Mouse (Mus musculus) layer of hippocampus, adult 2 months (tissue): ENCODE measurements at regions not wholly inside any gene's neighbourhood (a gene's known extent, or its start where the extent isn't known, plus 50 kb on each side); places are given as distances from the start of the nearest gene placed in this dataset.

Experiments
- DNase-seq, 2 experiments: peaks; one replicate each; pipeline ENCODE4 v3.0.0; 2022; ENCODE audit warnings: low spot score in 2 of 2
- H3K27ac ChIP-seq: fragments of 200-600 bp; 2 replicates; pipeline ENCODE4 v1.8.1; 2022
- H3K4me3 ChIP-seq: fragments of 200-600 bp; 2 replicates; pipeline ENCODE4 v1.8.1; 2022; ENCODE audit warnings: mild to moderate bottlenecking
- CTCF ChIP-seq: fragments of 200-600 bp; conservative IDR thresholded peaks from 2 replicates; pipeline ENCODE4 v1.8.1; 2022; ENCODE audit warnings: antibody characterized with exemption, mild to moderate bottlenecking, moderate library complexity

DNA sequence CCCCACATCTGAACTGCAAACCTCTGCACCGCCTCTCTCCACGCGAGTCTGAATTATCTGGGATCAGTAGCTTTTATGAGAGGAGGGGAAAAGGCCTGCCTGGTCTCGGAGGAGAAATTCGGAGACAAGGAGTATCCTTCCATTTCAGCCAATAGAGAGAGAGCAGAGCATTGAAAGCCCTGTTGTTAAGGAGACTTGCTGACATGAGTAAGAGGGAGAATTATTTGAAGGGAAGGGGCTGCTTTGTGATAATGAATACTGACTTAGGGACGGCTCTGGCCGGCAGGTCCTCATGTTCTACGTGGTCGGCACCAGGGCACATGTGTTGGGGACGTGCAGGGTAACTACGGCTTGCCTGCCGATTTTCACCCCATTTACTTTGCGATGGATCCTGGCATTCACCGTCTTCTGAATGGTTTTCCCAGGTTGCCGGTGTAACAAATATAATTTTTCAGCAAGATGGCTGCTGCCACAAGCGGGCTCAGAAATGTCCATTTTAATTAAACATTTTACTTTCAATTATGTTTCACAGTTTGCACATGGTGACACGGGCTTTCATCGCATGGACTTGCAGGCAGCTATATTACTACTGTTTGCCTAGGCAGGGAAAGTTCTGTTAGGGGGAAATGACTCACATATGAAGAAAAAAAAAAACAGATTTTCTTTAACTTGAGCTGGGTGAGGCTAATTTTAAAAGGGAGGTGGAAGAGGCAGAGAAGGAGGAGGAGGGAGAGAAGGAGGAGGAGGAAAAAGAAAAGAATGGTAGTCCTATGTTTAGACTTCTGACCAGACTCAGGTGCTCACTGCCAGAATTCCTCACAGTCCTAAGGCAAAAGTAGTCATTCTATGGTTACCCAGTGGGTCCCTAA is 744.3 kb upstream of the Arrdc4 start:
- Histone ChIP-seq H3K27ac (no peak overlapping the region), H3K4me3 (peak overlapping the region; percentile 26; the same call in 1 of the 2 replicates)
- no peak for DNase-seq
- TF ChIP-seq CTCF = no peak

DNA sequence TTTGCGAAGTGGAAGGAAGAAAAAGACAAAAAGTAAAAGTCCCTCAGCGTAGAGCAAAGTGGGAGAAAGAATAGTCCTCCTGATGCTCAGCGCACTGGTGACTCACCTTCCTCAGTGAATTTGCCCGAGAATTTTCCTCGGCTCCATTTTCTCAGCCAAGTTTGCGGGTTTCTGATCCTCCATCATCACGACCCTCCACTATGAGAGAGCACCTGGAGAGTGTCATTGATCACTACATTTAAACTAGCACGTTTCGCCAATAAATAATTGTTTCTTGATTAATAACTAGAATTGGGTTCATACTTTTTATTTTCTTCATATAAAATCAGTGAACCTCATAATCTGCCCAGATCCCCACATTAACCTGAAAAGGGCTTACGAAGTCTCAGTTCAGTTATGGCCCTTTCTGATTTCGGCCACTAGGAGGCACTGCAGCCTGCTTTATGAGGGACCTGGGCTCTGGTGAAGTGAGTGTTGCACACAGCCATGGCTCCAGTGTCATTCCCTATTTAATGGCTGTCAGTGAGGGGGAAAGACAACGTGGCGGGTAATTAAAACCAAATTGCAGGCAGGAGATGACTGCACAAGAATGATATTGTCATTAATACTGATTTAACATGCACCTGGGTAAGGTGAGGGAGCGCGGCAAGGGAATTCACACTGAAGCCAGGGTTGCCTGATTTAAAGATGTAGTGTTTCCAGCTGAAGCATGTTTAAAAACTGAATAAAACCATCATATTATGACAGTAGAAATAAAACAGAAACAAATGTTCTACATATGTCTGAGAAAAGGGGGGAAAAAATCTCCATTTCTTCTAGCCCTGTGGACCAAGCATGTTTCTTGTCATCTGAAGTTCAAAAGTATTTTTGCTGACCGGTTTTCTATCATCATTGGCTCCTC is 741.8 kb upstream of the Arrdc4 start:
- TF ChIP-seq CTCF = peak; percentile 99
- peak; percentile 71 to 86 for DNase-seq
- no peak overlapping the region for H3K4me3 ChIP-seq
- H3K27ac ChIP-seq = no peak overlapping the region

DNA sequence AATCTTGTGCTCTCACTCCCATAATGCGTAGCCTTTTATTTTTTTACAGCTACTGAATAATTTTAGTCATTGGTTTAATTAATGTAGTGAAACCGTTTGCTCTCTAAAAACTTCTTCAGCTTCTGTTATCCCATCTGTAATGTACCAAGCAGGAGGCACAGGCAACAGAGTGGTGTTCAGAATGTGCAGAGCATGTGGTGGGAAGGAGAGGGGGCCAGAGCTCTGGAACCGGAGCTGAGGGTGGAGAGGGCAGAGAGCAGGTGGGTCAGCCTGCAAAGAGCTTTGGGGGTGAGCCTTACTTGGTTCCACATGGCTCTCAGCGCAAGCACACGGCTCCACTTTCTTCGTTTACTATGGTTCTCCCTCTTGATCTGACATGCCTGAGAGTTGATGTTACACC is 739.6 kb upstream of the Arrdc4 start:
- no peak for TF ChIP-seq CTCF
- peak; percentile 31 to 41 for DNase-seq
- Histone ChIP-seq H3K27ac (0 out of 2 replicates have a peak overlapping the region, but pooled peaks have one; percentile 43), H3K4me3 (no peak overlapping the region)

- Histone ChIP-seq H3K27ac (peak overlapping the region; percentile 14; the same call in 1 of the 2 replicates), H3K4me3 (no peak overlapping the region)
- no peak for TF ChIP-seq CTCF
- DNase-seq = peak; percentile 23 to 25
These were observed 738.1 kb upstream of the Arrdc4 start for GRCm38 (mm10) chr7:69487111-69487510.

GRCm38 (mm10) chr7:69484552-69484951 is 735.5 kb upstream of the Arrdc4 start:
- Histone ChIP-seq H3K4me3 (no peak overlapping the region), H3K27ac (no peak overlapping the region)
- no peak for DNase-seq
- TF ChIP-seq CTCF = no peak
